Mouse (Mus musculus) gastrocnemius, postnatal 10 days (tissue): ENCODE results near the gene Rmnd1. TPM values are rescaled to one million over a fixed set of nuclear protein-coding genes. Genes with fewer than 3 reads are reported as not detected.

Experiments
- DNase-seq: peaks from one replicate; pipeline ENCODE4 v3.0.0; 2021; ENCODE audit warnings: mixed read lengths
- total RNA-seq, 2 experiments: library from RNA; stranded (reverse); gene quantifications; 2 replicates each; pipeline ENCODE4 v1.2.3; 2021

The Rmnd1 gene
- total RNA-seq, 2 experiments from 2014 or later: 24.3 to 31.3 TPM

DNA sequence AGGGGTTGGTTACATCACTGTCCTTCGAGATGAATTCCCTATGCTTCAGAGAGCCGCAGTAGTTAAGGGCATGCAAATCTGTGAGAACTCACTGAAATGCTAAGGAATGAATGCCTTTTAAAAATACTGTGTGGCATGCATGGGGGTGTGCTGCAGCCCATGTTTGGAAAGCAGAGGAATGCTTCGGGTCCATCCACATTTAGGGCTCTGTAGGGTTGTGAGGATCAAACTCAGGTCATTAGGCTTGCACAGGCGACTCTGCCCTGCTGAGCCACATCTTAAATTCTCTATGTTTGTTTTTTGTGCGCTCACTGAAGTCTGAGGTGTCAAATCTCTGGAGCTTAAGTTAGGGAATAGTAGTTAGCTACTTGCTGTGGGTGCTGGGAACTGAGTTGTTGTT lies 41.1 kb downstream of the Rmnd1 start:
- no peak for DNase-seq

- no peak for DNase-seq
These were observed 41.6 kb downstream of the Rmnd1 start for GRCm38 (mm10) chr10:4390550-4390949.

DNA sequence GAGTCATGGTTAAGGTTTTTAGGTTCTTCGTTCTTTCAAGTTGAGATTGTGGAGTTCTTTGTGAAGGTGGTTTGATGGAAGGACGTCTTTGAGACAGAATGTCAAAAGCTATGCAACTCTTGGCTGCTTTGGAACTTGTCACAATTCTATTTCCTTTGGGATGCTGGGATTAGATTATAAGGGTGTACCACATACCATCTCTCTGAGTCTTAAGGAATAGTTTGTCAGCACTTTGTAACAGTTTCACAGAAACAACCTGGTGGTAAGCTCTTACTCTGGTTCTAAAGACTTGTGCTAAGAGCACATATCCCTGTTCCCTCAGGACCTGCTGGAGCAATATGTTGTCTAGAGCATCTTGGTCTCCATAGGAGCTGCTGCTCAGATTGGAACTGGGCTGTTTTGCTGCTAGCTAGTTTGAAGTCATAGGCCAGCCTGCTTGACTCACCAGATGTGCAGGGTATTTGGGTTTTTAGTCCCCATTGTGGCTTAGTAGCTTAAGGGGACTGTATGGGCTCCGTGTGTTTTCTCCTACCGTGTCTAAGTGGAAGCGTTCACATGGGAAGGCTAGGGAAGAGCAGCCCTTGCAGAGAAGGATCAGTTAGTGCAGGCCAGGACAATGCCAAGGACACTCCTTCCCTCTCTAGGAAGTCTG lies 42.6 kb downstream of the Rmnd1 start:
- DNase-seq: no peak

- DNase-seq: no peak
These were observed 43.2 kb downstream of the Rmnd1 start for GRCm38 (mm10) chr10:4389036-4389435.

GRCm38 (mm10) chr10:4388384-4388745 lies 43.8 kb downstream of the Rmnd1 start:
- DNase-seq: no peak

DNA sequence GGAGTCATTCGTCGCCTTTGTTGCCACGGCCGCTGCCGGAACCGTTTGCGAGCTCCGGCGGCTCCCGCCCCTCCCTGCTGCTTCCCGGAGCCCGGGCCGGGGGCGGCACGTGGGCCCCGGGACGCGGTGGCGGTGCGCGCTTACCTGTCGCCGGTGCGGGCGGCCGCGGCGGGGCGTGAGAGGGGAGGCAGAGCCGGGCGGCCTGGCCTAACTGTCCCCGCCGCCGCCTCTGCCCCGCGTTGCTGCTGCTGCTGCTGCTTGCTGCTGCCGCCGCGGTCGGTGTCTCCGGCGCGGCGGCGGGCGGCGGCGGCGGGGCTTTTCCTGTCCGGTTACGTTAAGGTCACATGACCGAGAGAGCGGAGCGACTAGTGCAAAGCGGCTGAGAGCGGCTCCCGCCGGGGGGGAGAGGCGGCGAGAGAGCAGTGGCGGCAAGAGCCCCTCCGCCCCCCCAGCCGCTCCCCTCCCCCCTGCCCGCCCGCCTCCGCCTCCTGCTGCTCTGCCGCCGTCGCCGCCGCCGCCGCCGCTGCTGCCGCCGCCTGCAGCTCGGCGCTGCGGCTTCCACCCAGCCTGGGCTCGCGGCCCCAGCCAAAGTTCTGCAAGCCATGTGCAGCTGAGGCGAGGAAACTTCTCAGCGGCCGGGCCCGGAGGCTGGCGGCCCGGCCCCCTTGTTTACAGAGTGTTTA lies 44.3 kb downstream of the Rmnd1 start, which contains the start of gene Zbtb2:
Zbtb2 (minus strand) TSS at position 408 of the 683 bp plus-strand sequence.
- DNase-seq: peak; percentile 69

GRCm38 (mm10) chr10:4386609-4387591 lies 45.3 kb downstream of the Rmnd1 start:
- peak; percentile 97 for DNase-seq

DNA sequence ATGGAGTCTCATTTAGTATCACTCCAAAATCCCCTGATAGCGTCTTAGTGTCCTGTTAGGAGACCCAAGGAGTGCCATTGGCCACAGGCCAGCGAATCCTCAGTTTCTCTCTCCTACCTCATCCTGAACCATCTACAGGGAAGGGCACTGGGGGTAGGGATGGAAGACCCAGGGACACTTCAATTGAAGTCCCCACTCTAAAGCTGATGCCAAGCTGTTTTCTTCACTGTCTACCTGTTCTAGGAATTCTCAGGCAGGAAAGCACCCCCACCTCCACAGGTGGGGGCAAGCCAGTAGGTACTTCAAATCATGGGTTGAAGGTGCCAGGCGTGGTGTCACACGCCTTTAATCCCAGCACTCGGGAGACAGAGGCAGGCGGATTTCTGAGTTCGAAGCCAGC lies 47.9 kb downstream of the Rmnd1 start:
- no peak for DNase-seq

DNA sequence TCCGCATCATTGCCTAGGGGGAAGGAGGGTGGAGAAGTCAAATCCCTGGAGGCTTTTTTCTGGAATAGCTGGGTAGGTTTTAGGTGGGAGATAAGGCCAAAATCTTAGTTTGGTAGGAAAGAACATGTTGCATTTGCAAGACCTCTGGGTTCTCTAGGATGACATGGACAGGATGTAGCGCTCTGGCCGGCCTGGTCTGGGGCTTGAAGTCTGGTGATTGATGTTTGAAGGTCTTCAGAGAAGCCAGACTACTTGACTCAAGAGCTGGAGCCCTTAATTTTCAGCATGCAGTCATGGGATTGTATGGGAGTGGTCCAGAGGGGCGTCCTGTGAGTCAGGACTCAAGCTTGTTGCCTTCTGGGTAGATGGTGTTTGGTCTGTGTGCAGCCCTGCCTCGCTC lies 51.4 kb downstream of the Rmnd1 start:
- DNase-seq: no peak

GRCm38 (mm10) chr10:4376931-4377330 lies 55.3 kb downstream of the Rmnd1 start:
- DNase-seq: no peak

DNA sequence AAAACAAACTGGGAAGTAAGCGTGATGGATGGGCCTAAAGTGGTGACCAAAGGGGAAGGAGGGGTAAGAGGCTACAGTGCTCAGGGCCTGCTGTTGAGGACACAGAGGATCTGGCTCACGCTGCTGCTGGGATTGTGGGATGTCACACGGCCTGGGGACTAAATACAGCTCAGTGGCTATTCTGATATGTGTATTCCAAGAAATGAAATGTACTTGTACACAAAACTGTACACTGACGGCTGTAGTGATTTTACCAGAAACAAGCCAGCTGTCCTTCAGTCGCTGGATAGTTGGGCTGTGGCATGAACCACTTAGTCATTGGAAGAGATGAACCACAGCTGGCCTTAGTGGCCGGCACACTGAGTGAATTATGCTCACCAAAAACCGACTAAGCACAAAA lies 55.7 kb downstream of the Rmnd1 start:
- no peak for DNase-seq

GRCm38 (mm10) chr10:4375267-4375666 lies 56.9 kb downstream of the Rmnd1 start:
- DNase-seq: no peak

- DNase-seq: no peak
These were observed 57.5 kb downstream of the Rmnd1 start for GRCm38 (mm10) chr10:4374734-4375133.

DNA sequence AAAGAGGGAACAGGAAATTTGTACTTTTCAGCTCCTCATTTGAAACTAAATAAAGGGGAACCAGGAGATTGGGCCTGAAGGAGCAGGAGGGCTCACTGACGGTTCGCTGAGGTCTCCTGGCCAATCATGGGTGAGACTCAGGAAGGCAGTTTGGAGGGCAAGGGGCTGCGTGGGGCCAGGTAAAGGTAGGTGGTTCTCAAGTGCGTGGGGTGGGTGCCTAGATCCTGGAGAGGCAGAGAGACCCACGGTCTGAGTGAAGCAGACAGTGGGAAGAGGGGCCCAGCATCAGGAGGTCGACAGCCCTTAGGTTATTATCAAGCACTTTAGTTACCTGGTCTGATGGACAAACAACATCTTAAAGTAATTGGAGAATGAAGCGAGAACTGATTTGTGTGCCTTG lies 57.9 kb downstream of the Rmnd1 start:
- no peak for DNase-seq

- no peak for DNase-seq
These were observed 58.6 kb downstream of the Rmnd1 start for GRCm38 (mm10) chr10:4373558-4373957.

GRCm38 (mm10) chr10:4372011-4372410 lies 60.2 kb downstream of the Rmnd1 start:
- no peak for DNase-seq

DNA sequence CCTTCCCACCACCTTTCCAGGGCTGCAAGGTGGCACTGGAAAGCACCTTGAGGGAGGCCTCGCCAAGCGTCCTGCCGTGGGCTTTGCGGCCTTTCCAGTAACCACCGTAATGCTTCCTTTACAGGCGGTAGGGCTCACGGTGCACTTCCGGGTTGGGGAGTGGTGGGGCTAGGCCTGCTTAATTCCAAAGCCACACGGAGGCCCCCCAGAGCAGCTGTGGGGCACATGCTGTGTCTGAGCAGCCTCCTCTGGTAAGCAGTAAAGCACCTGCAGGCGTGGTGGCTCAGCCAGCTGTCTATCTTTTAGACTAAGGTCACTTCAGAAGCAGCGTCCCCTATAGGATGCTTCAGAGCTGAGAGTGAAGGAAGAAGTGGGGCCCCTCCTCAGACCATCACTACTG lies 62.1 kb downstream of the Rmnd1 start:
- DNase-seq: no peak

GRCm38 (mm10) chr10:4364618-4365017 lies 67.6 kb downstream of the Rmnd1 start:
- no peak for DNase-seq

- no peak for DNase-seq
These were observed 74.8 kb downstream of the Rmnd1 start for GRCm38 (mm10) chr10:4357435-4357834.

- DNase-seq: no peak
These were observed 75.5 kb downstream of the Rmnd1 start for GRCm38 (mm10) chr10:4356640-4357039.

DNA sequence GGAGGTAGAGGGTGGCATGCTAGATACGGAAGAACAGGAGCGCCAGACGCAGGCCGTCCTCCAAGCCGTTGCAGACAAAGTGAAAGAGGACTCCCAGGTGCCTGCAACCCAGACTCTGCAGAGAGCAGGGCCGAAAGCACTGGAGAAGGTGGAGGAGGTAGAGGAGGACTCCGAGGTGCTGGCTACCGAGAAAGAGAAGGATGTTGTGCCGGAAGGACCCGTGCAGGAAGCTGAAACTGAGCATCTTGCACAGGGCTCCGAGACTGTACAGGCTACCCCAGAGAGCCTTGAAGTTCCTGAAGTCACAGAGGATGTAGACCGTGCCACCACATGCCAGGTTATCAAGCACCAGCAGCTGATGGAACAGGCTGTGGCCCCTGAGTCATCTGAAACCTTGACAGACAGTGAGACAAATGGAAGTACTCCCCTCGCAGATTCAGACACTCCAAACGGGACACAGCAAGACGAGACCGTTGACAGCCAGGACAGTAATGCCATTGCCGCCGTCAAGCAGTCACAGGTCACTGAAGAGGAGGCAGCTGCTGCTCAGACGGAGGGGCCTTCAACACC lies 76.2 kb downstream of the Rmnd1 start:
- no peak for DNase-seq
